Mouse (Mus musculus): ENCODE measurements around the gene Foxf1. TPM values are rescaled to one million over a fixed set of nuclear protein-coding genes. Genes with fewer than 3 reads are reported as not detected.

Foxf1 gene
- total RNA-seq, 4 experiments from 2014 or later, result 0.19 to 0.34 (median 0.33) TPM; not detected in 1

DNA sequence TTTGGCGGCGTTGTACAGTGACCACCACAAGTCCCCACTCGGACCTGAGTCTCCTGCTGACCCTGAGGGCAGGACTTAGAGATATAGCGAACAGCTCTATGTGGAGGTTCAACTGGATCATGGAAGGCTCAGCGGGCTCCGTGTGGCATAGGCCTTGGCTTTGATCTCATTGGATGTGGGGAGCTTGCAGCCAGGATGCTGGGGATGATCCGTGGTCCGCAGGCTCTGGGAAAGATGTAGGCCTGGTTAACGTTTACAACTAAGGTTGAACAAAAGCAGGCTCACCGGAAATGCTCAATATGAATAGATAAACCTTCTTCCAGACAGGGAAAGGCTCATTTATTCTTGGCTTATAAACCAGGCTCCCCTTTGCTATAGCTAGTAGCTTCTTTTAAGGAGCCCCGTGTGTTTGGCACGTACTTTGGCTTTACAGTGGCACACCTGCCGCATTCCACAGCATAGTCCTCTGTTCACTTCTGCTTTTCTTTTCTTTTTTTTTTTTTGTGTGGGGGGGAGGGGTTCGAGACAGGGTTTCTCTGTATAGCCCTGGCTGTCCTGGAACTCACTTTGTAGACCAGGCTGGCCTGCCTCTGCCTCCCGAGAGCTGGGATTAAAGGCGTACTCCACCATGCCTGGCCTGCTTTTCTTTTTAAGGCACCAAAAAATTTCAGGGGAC lies 45.2 kb downstream of the Foxf1 start:
- DNase-seq (ENCODE audit: low spot score), result no peak

DNA sequence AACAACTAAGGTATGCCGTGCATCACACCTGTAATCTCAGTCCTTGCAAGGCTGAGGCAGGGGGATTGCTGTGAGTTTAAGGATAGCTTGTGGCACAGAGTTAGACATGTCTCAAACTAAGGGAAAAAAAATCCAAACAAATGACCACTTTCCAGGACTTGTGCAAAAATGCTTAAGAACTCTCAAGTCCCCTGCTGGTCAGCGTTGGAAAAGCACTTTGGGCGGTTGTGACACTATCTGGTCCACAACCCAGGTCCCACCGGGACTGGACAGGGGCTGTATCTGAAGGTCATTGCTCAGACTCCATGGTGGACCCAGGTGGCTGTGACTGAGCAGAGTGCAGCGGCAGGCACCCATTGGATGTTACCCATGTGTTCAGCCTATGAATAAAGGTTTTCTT lies 46.3 kb downstream of the Foxf1 start:
- DNase-seq (ENCODE audit: low spot score), result no peak

- no peak for DNase-seq (ENCODE audit: low spot score)
Observed at GRCm38 (mm10) chr8:121132961-121133513, 48.9 kb downstream of the Foxf1 start.

- DNase-seq (ENCODE audit: low spot score), result no peak
Observed at GRCm38 (mm10) chr8:121134102-121134501, 49.9 kb downstream of the Foxf1 start.

DNA sequence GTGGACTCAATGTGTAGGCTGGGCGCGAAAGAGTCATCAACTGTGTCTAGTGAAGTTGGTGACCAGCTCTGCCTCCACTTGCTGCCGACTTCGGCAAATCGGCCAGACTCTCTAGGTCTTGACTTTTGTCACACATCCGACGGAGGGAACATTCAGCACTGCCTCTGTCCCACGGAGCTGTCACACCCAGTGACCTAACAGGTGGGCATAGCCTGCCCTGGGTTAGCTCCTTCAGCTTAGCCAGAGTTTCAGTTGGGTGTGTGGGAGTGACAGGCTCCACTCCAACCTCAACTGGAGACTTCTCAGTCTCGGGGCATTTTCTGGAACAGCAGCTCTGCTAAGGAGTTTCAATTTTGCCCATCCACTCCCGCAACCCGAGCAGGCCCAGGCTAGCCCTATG lies 50.3 kb downstream of the Foxf1 start:
- no peak for DNase-seq (ENCODE audit: low spot score)

DNA sequence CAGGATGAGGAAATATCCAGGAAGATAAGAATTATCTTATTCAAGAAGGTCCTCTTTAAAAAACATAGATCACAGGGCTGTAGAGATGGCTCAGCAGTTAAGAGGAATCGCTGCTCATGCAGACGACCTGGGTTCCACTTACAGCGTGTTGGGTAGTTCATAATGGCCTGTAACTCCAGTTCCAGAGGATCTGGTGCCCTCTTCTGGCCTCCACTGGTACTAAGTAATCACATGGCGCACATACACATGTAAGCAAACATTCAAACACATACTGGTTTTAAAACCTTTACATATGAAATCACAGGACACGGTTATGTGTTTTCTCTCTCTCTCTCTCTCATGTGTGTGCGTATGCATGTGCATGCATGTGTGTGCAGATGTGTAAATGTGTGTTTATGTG lies 52.7 kb downstream of the Foxf1 start:
- no peak for DNase-seq (ENCODE audit: low spot score)

Small RNA genes lying within 50 kb of the gene (microRNA-seq; reads per million reads assigned to microRNA genes)
- not detected for gene Gm27530

Other genes starting within 250 kb of the Foxf1 start
- gene Mthfsd, start 24.0 kb downstream of the Foxf1 start, total RNA-seq (2022), result 10 to 100 TPM; 15.3 to 17.1 (median 15.6) TPM
- 1 to 10 TPM; 1.4 to 2.2 (median 1.6) TPM for gene Foxc2, start 31.8 kb downstream of the Foxf1 start, total RNA-seq (2022)
- under 1 TPM in 3 of 4 experiments, not detected in 1; 0.08 to 0.26 (median 0.09) TPM for gene Foxl1, start 43.6 kb downstream of the Foxf1 start, total RNA-seq (2022)